Mouse (Mus musculus) frontal cortex, adult (tissue): ENCODE measurements around the gene Chn2.

Experiments
- ATAC-seq: cut with Nextera tagmentation; 2 replicates; pipeline ENCODE4 v1.9.2; 2017; ENCODE audit warnings: mild to moderate bottlenecking, moderate library complexity, mixed read lengths; ENCODE audit not compliant: low TSS enrichment

The Chn2 gene

GRCm38 (mm10) chr6:54039357-54039804 is at the start of gene Chn2:
TSS of gene Chn2 (plus strand) at chr6:54039554.
- peak; percentile 47 for ATAC-seq

- no peak for ATAC-seq
These were observed 47.0 kb upstream of the Chn2 start for GRCm38 (mm10) chr6:53992386-53992785.

- no peak for ATAC-seq
These were observed 43.8 kb upstream of the Chn2 start for GRCm38 (mm10) chr6:53995519-53995918.

- ATAC-seq, result no peak
These were observed 43.0 kb upstream of the Chn2 start for GRCm38 (mm10) chr6:53996226-53996955.

GRCm38 (mm10) chr6:54005302-54005701 is 34.1 kb upstream of the Chn2 start:
- no peak for ATAC-seq

- ATAC-seq, result peak; percentile 50; the same call in 1 of the 2 replicates
These were observed 30.8 kb upstream of the Chn2 start for GRCm38 (mm10) chr6:54008448-54009120.

GRCm38 (mm10) chr6:54009293-54009692 is 30.1 kb upstream of the Chn2 start:
- no peak for ATAC-seq

- ATAC-seq, result no peak
These were observed 29.0 kb upstream of the Chn2 start for GRCm38 (mm10) chr6:54010362-54010761.

- peak; percentile 52; the same call in 1 of the 2 replicates for ATAC-seq
These were observed 27.2 kb upstream of the Chn2 start for GRCm38 (mm10) chr6:54012163-54012562.

GRCm38 (mm10) chr6:54018038-54018437 is 21.3 kb upstream of the Chn2 start:
- no peak for ATAC-seq

GRCm38 (mm10) chr6:54018861-54019260 is 20.5 kb upstream of the Chn2 start:
- ATAC-seq, result no peak

GRCm38 (mm10) chr6:54021123-54021789 is 18.1 kb upstream of the Chn2 start:
- ATAC-seq, result no peak

GRCm38 (mm10) chr6:54023846-54024245 is 15.5 kb upstream of the Chn2 start:
- no peak for ATAC-seq

- ATAC-seq, result no peak
These were observed 10.6 kb upstream of the Chn2 start for GRCm38 (mm10) chr6:54028706-54029105.

- no peak for ATAC-seq
These were observed 9.0 kb upstream of the Chn2 start for GRCm38 (mm10) chr6:54030351-54030750.

- no peak for ATAC-seq
These were observed 8.6 kb upstream of the Chn2 start for GRCm38 (mm10) chr6:54030776-54031175.

GRCm38 (mm10) chr6:54034471-54034870 is 4.9 kb upstream of the Chn2 start:
- ATAC-seq, result peak; percentile 88

- no peak for ATAC-seq
These were observed 3.8 kb upstream of the Chn2 start for GRCm38 (mm10) chr6:54035548-54035947.

GRCm38 (mm10) chr6:54038866-54039265 is 488 bp upstream of the Chn2 start:
- no peak for ATAC-seq

GRCm38 (mm10) chr6:54039805-54040447 is 572 bp downstream of the Chn2 start:
- ATAC-seq, result peak; percentile 66

GRCm38 (mm10) chr6:54040448-54040844 is 1.1 kb downstream of the Chn2 start:
- peak; percentile 22; the same call in 1 of the 2 replicates for ATAC-seq
